Mouse (Mus musculus): ENCODE data around the gene Defb38.

The Defb38 gene

DNA sequence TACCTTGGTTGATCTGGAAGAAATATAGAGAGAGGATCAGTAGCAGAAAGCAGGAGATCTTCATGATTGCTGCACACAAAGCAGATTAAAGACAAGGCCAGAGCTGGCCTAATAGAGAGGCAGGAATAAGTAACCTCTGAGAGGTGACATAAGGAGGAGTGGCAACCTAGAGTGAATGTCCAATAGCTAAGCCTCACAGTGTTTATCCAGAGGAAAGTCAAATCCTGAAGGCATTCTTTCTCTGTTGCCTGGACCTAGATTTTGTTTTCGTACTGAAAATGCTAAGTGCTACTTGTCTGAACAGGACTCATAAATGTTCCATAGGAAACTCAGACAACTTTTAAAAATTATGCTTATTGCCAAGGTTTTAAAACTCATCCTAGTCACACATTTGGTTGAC lies at the start of gene Defb38:
Defb38 (minus strand) TSS at position 101 of the 400 bp plus-strand sequence.
- no peak for DNase-seq (ENCODE audit: low spot score)

GRCm38 (mm10) chr8:19066013-19066412 lies 39.6 kb upstream of the Defb38 start:
- no peak for DNase-seq (ENCODE audit: low spot score)

DNA sequence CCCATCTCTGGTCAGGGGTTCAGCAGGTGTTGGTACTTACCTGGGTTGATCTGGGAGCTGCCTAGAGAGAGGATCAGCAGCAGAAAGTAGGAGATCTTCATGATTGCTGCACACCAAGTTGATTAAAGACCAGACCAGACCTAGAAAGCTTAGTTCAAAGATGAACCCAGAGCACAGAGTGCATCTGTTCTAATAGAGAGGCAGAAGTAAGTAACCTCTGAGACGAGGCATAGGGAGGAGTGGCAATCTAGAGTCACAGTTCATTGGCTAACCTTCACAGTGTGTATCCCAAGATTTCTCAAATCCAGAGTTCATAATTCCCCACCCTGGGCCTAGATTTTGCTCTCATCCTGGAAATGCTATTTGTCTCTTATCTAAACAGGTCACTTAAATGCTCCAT lies 38.3 kb upstream of the Defb38 start, which contains the start of gene Defb39:
Defb39 (minus strand) TSS at position 101 of the 400 bp plus-strand sequence.
- DNase-seq (ENCODE audit: low spot score) = no peak

- DNase-seq (ENCODE audit: low spot score) = no peak
Observed at GRCm38 (mm10) chr8:19062891-19063290, 36.5 kb upstream of the Defb38 start.

GRCm38 (mm10) chr8:19045242-19045641 lies 18.9 kb upstream of the Defb38 start:
- DNase-seq (ENCODE audit: low spot score) = no peak
